Mouse (Mus musculus): ENCODE measurements around the gene Timm13.

DNA sequence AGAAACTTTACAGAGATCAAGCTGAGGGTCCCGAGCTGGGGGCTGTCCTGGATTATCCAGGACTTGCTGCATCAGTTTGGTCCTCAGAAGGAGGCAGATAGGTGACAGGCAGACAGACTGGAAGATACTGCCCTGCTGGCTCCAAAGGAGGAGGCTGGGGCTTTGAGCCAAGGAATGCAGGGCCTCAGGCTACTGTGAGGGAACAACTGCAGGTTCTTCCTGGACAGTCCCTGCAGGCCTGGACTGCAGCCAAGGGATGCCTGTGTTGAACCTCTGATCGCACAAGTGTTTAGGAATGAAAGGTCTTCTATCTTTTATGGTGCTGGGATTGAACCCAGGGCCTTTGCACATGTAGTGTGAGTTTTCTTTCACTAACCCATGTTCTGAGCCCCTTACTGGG lies 47.0 kb upstream of the Timm13 start:
- TF ChIP-seq EP300 (IDR thresholded peaks at IDR 0.05) (no peak), CTCF (IDR thresholded peaks at IDR 0.05) (no peak)

Measured in lung, postnatal 0 days (tissue).